In genomic region chr12:101948801-101949200, GRCm38 (mm10) we compare ENCODE assay signal across 14 mouse cellular contexts.
"Had no signal": no experiment of that assay in that cellular context is flagged by ENCODE, and none has a peak within 500 bp of the region (broad histone marks: within the 10 kb centered on the region; RNA-seq: fewer than 3 reads in every experiment).

No protein-coding gene starts in this region.

- H3K9ac ChIP-seq: limb, embryonic 12.5 days; liver, embryonic 13.5 days; liver, postnatal 0 days; lung, embryonic 15.5 days; midbrain, embryonic 13.5 days; neural tube, embryonic 15.5 days had no signal

- H3K27me3 ChIP-seq: limb, embryonic 12.5 days; liver, embryonic 13.5 days; lung, embryonic 15.5 days; midbrain, embryonic 13.5 days; neural tube, embryonic 15.5 days had no signal

- H3K9me3 ChIP-seq: limb, embryonic 12.5 days; liver, embryonic 13.5 days; lung, embryonic 15.5 days; midbrain, embryonic 13.5 days; neural tube, embryonic 15.5 days had no signal

- H3K4me3 ChIP-seq: layer of hippocampus, adult 2 months; limb, embryonic 12.5 days; liver, embryonic 13.5 days; lung, embryonic 15.5 days; midbrain, embryonic 13.5 days; myocyte; neural tube, embryonic 15.5 days had no signal

- ATAC-seq: intestine, postnatal 0 days; liver, postnatal 0 days; midbrain, embryonic 13.5 days had no signal

- H3K4me2 ChIP-seq: limb, embryonic 12.5 days; liver, embryonic 13.5 days; lung, embryonic 15.5 days; midbrain, embryonic 13.5 days; neural tube, embryonic 15.5 days had no signal

- DNase-seq: liver; liver, embryonic 13.5 days; liver, postnatal 0 days; lung, postnatal 14 days; thymus, postnatal 4 days had no signal

- H3K27ac ChIP-seq: limb, embryonic 12.5 days; liver, embryonic 13.5 days; lung, embryonic 15.5 days; macrophage; midbrain, embryonic 13.5 days; neural tube, embryonic 15.5 days; stomach, postnatal 0 days had no signal

- H3K4me1 ChIP-seq: limb, embryonic 12.5 days; lung, embryonic 15.5 days; midbrain, embryonic 13.5 days; neural tube, embryonic 15.5 days had no signal
